Mouse (Mus musculus) neutrophil, adult 5-6 weeks (primary cell): Measurements from ENCODE around the gene Nrg4. TPM values are rescaled to one million over a fixed set of nuclear protein-coding genes. Genes with fewer than 3 reads are reported as not detected.
"Not testable (repeated sequence)": the region's sequence is repeated elsewhere in the genome, so short reads cannot be mapped to it uniquely, and the experiment has no call there.

Source experiments
- ATAC-seq: fragments of 151-379, 151-347 bp; 2 replicates; pipeline ENCODE4 v1.8.0; 2017; ENCODE audit warnings: mild to moderate bottlenecking, moderate TSS enrichment; ENCODE audit not compliant: insufficient number of reproducible peaks, poor library complexity, low FRiP score, severe bottlenecking; ENCODE audit errors: extremely low read depth
- total RNA-seq: library from RNA; stranded (forward); fragments of 200-1000 nt; gene quantifications from 2 replicates; pipeline ENCODE4 v1.2.3, GENCODE M21; 2017

Nrg4 gene
- total RNA-seq, 1 experiment from 2014 or later, result 0.47 TPM

- no peak for ATAC-seq
These were observed 66.9 kb downstream of the Nrg4 start for GRCm38 (mm10) chr9:55259741-55260140.

GRCm38 (mm10) chr9:55257105-55257504, 69.5 kb downstream of the Nrg4 start:
- ATAC-seq, result no peak

- no peak for ATAC-seq
These were observed 71.0 kb downstream of the Nrg4 start for GRCm38 (mm10) chr9:55255604-55256003.

GRCm38 (mm10) chr9:55255056-55255455, 71.6 kb downstream of the Nrg4 start:
- no peak for ATAC-seq

- ATAC-seq, result no peak
These were observed 72.8 kb downstream of the Nrg4 start for GRCm38 (mm10) chr9:55253849-55254248.

GRCm38 (mm10) chr9:55252097-55252496, 74.5 kb downstream of the Nrg4 start:
- ATAC-seq, result not testable (repeated sequence)

- no peak for ATAC-seq
These were observed 75.9 kb downstream of the Nrg4 start for GRCm38 (mm10) chr9:55250595-55251247.

- no peak for ATAC-seq
These were observed 78.2 kb downstream of the Nrg4 start for GRCm38 (mm10) chr9:55248465-55248864.

GRCm38 (mm10) chr9:55246918-55247317, 79.7 kb downstream of the Nrg4 start:
- no peak for ATAC-seq

GRCm38 (mm10) chr9:55246440-55246839, 80.2 kb downstream of the Nrg4 start:
- no peak for ATAC-seq

- ATAC-seq, result not testable (repeated sequence)
These were observed 81.4 kb downstream of the Nrg4 start for GRCm38 (mm10) chr9:55245057-55245750.

- ATAC-seq, result no peak
These were observed 82.6 kb downstream of the Nrg4 start for GRCm38 (mm10) chr9:55244079-55244478.

- no peak for ATAC-seq
These were observed 83.4 kb downstream of the Nrg4 start for GRCm38 (mm10) chr9:55243280-55243679.

GRCm38 (mm10) chr9:55241863-55242685, 84.6 kb downstream of the Nrg4 start:
- ATAC-seq, result peak; percentile 83; the same call in 1 of the 2 replicates

- ATAC-seq, result no peak
These were observed 85.8 kb downstream of the Nrg4 start for GRCm38 (mm10) chr9:55240852-55241251.

GRCm38 (mm10) chr9:55236235-55237165, 90.1 kb downstream of the Nrg4 start:
- no peak for ATAC-seq

- not testable (repeated sequence) for ATAC-seq
These were observed 93.6 kb downstream of the Nrg4 start for GRCm38 (mm10) chr9:55233076-55233475.

GRCm38 (mm10) chr9:55232586-55232985, 94.1 kb downstream of the Nrg4 start:
- no peak for ATAC-seq

- no peak for ATAC-seq
These were observed 94.5 kb downstream of the Nrg4 start for GRCm38 (mm10) chr9:55232110-55232509.
